Mouse (Mus musculus): ENCODE measurements around the gene Adcyap1r1.

- TF ChIP-seq CTCF (IDR thresholded peaks at IDR 0.05; ENCODE audit: control insufficient read depth, insufficient read depth, low read length) (no peak), POLR2A (IDR thresholded peaks at IDR 0.05; ENCODE audit: borderline replicate concordance, control insufficient read depth, low read depth, low read length) (no peak)
Observed at GRCm38 (mm10) chr6:55448976-55449678, 2.7 kb upstream of the Adcyap1r1 start.

All from bone marrow, adult 2 months (tissue).